Mouse (Mus musculus) fibroblast of lung, adult 2 months (primary cell): ENCODE data around the gene Nlrx1.

Experiments
- DNase-seq: peaks from one replicate; pipeline ENCODE4 v3.0.0-alpha.2; 2011; ENCODE audit warnings: low read depth

The Nlrx1 gene

DNA sequence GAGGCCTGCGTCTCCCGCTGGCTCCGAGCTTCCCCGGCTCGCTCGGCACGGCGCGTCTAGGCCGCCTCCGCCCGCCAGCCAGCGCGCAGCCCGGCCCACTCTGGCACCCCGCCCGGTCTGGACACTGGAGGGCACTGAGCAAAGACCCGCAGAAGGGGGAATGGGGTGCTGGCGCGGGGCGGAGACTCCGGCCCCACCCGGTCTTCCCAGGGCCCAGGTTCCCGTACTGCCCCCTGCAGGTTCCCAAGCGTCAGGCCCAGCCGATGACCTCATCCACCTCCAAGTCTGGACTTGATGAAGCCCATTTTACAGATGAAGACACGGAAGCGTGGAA lies 405 bp downstream of the Nlrx1 start:
- peak; percentile 72 for DNase-seq

DNA sequence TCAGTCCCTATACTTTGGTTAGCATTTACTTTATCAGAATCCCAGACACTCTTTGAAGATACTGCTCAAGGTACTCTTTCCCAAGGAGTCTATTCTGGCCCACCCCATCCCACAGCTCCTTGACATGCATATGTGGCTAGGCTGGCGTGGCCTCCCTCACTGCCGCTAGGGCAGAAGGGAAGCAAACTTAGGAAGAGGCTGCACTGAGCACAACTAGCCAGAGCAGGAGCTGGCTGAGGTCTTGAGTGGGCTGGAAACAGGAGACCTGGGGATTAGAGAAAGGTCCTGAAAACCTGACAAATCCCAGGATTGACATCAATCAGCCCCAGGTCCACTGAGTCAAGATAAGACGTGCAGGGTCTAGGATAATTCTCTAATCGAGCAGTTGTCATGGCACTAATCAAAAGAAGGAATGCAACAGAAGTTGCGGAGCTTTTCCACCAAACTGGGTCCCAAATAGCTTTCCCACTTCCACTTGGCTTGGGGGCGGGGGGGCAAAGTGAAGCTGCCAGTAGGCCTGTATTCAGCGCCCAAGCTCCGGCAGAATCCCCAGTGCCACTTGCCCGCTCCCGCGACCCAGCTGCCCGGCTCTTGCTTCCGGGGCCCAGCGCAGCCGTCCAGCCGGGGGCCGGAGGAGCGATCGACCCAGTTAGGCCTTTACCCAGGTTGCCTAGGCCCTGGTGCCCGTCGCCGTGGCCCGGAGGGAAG lies 926 bp downstream of the Nlrx1 start:
- DNase-seq: peak; percentile 20

DNA sequence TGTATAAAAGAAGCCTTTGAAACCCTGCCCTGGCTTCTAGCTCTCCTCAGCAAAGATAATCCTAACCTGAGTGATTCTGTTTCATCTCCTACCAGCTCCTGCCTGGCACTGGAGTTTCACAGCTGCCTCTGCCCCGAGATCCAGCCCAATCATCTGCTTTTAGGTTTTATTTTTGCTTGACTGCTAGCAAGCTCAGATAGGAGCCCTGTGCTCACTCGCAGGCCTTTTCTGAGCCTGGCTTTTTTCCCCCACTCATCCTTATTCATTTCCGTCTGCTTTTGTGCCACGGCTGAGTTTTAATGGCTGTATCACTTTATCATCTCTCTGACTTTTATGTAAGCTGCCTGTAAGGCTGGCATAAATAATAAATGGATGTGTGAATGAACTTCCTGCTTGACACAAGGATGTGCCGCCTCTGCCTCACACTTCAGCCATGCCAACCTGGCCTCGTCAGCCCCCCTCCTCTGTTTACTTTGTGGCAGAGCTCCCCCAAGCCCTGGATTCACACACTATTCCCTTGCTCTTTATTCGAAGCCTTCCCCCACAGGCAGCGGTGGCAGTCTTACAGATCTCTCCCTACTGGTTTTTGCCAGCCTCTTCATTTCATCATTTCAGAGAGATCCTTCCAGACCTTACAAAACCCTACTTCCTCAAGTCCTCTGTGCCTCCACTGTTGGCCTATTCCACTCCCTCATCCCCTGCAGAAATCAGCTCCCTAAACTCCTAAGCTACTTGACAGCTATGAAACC lies 1.7 kb downstream of the Nlrx1 start:
- peak; percentile 11 for DNase-seq

DNA sequence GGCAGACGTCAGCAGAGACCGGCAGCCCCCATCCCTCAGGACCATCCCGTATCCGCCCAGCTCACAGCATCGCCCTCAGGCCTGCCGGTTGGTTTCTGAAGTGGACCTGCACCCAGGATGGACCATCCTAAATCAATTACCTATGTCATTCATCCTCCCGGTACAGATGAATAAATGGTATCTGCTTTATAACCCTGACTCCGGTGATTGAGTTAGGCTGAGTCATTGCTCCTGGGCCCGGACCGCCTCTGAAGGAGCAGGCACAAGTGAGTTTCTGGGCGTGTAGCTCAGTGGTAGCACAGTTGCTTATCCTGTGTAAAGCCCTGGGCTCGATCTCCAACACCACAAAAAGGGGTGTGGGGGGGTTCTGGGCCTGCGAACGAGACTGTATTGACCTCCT lies 7.0 kb downstream of the Nlrx1 start:
- no peak for DNase-seq

DNA sequence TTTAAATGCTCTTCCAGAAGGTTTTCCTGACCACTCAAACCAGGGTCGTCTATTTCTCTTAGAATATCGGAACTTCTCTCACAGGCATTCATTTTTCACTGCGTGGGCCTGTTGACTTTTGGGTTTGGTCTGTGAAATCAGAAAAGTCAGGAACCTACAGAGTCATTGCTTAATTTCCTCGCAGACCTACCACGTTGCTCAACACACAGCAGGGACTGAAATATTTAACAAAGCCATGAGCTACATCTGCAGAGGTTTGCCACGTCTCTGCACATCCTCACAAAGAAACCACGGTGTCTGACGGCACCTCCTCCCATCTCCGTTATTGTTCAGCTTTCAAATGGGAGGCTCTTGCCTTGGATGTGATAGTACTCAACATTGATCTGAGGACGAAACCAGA lies 9.4 kb downstream of the Nlrx1 start:
- no peak for DNase-seq

DNA sequence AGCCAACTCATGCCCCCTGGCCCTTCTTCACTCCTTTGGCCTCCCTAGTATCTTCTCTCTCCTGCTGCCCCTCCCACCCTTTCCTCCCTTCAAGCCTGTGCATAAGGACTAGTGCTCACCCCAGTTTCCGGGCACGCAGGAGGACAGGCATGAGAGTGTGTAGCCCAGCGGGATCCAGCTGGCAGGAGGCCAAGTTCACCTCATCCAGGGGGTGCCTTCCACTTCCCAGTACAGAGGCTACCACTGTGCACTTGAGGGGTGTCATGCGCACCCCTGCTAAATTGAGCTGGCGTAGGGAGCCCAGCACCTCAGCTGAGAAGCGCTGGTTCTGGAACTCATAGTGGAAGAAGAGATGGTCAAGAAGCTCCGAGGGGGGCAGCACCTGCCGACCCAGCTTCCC lies 12.2 kb downstream of the Nlrx1 start:
- no peak for DNase-seq

DNA sequence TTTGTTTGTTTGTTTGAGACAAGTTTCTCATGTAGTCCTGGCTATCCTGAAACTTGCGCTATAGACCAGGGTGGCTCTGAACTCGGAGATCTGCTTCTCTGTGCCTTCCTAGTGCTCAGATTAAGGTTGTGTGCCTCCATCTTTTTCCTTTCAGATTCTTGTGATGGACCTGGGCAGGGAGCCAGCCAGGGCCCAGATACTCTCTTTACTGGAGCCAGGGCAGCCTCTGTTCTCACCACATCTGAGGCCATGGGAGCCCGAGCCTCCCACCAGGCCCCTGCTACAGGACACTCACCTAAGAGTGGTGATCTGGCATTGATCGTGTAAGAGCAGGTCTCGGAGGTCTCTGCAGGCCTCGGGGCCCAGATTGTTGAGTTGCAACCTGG lies 13.3 kb downstream of the Nlrx1 start:
- DNase-seq: no peak

DNA sequence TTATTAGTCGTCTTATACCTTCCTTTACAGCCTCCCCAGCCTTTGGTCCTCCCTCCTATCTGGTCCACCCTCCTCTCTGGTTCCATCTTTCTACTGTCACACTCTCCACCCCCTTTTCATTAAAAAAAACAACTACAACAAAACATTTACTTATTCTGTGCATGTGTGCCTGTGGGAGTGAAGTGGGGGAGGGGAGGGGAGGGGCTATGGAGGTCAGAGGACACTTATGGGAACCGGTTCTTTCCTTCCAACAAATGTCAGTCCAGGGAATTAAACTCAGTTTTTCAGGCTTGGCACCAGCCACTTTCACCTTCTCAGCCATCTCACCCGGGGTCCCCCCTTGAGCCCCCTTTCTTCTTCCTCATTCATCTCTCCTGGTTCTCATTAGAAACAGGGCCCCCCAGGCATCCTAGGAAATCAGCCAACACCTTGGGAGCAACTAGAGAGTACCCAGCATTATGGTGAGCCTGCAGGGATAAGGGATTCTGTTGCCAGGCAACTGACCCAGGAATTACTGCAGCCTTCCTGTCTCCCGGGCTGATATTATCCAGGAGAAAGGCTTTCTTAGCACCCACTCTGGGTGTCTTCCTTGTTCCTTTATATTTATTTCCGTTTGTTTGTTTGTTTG lies 13.8 kb downstream of the Nlrx1 start:
- no peak for DNase-seq

DNA sequence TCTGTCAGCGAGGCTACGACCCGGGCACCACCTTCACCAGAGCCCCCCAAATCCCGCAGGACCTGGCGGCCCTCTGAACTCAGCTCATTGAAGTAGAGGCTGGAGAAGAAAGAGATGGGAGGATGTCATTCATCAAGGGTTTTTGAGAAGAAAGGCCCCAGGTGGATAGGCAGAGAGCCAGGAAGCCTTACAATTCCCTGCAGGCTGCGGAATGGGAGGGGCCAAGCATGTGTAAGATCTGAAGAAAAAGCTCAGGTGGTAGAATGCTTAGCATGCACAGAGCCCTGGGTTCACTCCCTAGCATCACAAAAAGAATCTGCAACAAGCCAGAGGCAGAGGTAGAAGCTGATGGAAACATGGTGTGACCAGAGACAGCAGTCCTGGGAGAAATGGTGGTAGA lies 15.0 kb downstream of the Nlrx1 start:
- no peak for DNase-seq

DNA sequence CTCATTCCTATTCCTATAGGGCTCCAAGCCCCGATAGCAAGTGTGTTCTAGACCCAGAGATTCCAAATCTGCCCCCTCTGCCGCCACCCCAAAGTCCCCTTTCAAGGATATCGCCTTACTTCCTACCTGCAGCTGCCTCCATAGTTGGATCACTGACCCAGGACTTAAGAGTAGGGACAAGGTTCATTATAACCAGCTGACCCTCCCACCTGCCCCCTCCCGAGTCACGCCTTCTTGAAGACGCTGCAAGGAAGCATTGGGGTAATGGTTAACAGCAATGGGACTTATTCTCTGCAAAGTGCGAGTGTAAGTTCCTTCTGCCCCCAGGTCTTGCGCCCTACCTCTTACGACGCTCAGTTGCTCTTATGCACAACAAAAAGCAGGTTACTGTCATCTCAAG lies 17.1 kb downstream of the Nlrx1 start, which contains the start of gene Pdzd3:
TSS of gene Pdzd3 (minus strand) at position 158 of the 400 bp plus-strand sequence.
- DNase-seq: no peak

DNA sequence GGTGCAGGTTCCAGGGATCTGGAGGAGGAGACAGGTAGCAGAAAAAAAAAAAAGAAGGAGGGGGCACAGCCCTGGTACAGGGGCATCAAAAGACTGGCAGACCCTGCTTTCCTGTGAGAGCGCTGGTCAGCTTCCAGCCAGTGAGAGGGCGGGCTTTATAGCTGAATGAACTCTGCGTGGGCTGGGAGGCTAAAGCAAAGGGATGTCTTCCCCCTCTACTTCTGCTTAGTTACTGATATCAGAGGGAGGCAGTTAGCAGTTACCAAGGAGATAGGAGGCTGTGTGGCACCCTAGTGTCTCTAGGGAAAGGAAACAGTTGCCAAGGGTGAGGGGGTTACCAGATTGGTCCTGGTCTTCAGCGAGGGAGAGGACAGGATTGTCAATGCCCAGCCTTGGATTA lies 18.0 kb downstream of the Nlrx1 start:
- no peak for DNase-seq

DNA sequence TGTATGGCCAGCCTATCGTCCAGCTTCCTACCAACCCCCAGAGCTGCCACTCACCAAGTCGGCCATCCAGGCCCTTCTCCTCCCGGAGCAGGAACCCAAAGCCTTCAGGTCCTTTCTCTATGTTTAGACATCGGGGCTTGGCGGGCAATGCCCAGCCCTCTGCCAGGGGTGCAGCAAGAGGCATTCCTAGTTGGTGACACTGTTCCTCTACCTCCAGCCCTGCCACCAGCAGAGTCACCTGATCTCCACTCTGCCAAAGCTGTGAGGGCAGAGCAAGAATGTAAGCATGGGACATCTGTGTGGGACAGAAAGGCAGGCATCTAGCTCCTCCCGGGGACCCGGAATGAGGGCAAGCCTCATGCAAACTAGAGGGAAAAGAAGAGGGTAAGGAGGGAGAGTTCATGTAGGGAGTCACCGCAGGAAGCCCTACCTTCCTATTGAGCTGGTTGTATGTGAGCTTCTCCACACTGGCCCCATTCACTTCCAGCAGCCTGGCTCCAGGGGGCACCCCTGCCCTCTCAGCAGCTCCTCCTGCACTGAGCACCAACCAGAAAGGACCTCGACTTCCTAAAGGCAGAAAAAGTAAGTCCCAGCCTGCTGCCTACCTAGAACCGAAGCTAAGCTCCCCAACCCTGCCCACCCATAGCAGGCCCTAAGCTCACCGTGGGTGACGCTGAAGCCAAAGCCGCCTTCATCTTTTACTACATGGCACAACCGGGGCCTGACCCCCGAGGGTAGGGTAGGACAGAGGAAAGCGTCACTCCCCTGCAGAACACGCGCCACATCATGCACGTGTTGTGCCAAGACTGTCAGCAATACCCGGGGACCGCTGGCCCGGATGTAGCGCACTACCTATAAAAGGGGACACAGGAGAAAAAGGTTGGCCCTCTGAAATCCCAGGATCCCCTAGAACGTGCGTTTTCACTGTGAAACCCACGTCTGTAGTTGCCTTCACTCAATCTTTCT lies 18.9 kb downstream of the Nlrx1 start:
- no peak for DNase-seq

DNA sequence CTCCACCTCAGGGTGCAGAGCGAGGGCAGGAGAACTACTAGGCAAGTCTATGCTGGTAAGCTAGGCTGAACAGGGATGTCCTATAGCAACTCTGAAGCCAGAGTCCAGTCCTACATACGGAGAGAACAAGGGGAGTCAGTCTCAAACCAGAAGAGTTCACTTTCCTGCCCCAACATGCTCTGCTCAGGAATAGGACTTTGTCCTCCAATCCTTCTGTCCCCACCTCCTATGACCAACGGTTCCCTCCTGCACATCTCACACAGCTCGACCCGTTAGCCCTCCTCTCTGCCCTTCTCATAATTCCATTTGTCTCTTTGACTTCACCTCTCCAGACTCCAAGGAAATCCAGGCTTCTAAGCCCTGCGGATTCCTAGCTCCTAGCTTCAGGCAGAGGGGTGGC lies 20.5 kb downstream of the Nlrx1 start:
- no peak for DNase-seq

DNA sequence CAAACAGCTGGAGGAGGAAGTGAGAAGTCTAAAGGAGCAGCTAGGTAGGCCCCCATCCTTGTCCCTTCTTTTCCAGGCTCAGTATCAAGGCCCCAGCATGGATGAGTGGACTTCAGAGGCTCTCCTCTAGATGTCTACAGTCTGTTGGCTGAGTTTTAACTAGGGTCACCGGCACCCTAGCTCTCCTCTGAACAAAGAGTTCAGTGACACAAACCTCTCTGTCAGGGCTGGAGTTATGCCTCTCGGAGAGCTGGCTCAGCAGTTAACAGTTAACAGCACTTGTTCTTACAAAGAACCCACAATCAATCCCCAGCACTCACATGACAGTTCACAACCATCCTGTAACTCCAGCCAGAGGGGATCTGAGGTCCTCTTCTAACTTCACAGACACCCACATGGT lies 24.8 kb downstream of the Nlrx1 start:
- DNase-seq: no peak

DNA sequence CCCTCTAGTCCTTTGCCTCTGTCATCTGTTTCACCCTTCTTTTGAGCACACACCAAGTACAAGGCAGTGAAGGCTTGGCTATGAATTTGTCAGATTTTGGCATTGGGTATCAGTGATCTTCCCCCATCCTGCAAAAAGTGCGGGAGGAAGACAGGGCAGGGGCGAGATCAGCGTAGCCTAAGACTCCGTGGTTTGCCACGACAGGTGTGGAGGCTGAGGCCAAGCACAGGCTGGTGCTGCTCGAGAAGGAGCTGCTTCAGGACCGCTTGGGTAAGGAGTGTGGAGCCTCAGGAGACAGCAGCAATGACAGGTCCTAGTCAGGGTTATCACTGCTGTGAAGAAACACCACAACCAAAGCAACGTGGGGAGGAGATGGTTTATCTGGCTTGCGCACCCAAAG lies 27.0 kb downstream of the Nlrx1 start:
- no peak for DNase-seq

DNA sequence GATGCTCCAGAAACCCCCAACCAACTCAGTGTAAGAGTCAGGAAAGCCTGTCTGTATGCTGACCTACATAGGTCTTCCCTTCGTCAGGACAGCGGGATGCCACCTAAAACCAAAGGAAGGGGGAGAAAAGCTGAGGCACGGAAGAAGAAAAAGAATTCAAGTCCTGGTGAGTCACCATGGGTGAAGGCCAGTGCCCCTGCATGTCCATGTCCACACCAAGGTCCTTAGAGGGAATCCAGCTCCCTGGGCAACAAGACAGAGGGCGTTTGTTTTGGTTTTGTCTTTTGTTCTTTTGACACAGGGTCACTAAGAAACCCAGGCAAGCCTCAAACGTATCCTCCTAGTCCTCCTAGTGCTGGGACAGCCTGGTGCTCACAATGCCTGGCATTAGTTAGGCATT lies 27.5 kb downstream of the Nlrx1 start:
- no peak for DNase-seq

DNA sequence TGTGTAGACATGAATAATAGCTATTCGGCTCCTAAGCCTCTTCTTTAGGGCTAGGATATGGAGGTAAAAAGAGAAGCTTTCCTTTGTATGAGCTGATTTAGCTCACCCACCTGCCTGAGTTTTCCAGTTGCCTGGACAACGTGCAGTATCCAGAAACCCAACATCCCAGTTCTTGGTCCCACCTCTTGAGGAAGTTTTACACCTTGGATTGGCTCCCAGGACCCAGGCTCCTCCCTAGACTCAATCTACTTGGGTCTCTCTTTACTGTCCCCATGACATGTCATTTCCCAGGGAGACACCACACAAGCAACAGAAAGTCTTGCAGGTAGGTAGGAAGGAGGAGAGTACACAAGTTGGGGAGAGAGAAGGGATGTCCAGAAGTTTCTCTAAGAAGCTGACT lies 28.0 kb downstream of the Nlrx1 start, which contains the start of gene Ccdc153:
TSS of gene Ccdc153 (plus strand) at position 278 of the 400 bp plus-strand sequence.
- DNase-seq: no peak

DNA sequence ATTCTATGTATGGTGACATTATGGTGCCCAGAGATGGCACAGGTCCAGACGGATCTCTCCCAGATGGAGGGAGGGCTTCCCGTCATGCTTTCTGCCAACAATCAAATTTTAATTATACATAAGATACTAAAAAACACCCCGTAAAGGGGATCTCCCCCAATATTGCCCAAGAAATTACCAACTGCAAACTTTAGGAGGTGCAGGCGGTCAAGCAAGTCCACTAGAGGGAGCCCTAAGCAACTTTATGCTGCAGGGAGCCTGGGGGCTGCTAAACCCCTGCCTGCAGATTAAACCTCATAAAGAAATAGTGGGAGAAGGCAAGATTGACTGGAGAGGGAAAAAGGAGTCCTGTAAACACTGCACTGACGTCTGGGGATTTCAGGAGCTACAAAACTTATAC lies 29.0 kb downstream of the Nlrx1 start:
- no peak for DNase-seq

DNA sequence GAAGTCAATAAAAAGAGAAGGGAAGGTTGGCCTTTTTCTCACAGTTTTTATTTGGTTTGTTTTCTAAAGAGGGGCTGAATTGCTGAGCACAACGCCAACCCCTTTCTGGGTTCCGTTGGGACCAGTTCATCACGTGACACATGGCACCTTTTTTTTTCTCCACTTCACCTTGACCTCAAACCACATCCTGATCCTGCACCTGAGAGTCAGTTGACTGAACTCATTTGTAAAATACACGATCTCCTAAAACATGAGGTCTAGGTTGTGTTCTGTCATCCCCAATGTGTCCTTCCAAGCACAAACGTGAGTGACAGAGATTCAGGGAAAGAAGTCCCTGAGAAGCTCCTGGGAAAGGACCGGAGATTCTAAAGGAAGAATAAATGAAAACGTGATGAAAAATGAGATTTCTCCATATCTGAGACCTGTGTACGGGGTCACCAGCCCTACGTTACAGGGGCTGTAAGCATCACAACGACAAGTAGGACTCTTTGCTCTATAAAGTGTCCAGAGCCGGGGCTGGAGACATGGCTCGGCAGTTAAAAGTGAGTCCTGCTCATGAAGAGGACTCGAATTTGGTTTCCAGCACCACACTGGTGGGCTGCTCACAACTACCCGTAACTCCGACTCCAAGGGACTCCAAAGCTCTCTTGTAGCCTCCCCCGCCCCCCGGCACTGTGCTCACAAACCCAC lies 29.8 kb downstream of the Nlrx1 start:
- no peak for DNase-seq

DNA sequence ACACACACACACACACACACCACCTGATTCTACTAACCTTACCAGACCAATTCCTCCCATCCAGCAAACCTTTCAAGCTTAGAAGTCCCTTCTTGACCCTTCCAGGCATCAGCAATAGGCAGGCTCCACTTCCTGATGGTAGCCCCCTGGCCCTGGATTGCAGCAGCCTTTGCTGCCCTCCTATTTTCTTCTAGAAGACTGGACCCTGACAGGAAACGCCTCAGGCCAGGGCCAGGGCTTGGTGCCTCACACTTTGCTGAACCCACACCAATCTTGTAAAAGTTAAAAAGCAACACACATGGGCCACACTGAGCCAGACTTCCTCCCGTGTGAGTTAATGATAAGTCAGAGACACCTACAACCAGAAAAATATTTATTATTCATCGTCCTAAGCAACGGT lies 31.3 kb downstream of the Nlrx1 start:
- DNase-seq: no peak

DNA sequence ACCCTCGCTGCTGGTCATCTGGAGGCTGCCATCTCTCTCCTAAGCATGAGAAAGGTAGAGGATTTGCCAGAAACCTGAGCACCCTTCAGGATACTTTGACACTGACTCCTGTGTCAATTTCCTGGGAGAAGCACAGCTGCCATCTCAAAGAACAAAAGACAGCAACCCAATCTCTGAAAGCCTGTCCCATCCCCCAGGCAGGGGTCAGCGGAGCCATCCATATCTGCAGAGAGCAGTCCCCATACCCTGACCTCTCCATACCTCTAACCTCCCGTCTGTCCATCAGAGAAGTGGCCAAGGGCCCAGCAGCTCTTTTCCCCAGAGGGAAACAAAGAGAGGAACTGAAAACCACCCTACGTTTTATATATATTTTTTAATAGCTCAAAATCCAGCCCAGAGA lies 31.8 kb downstream of the Nlrx1 start:
- no peak for DNase-seq
